Mouse (Mus musculus): Measurements from ENCODE around the gene Mthfd1l.
A peak's percentile ranks its signal among the peaks of the same experiment; 100 is the strongest.
"Not testable (repeated sequence)": the region's sequence is repeated elsewhere in the genome, so short reads cannot be mapped to it uniquely, and the experiment has no call there.

The Mthfd1l gene

DNA sequence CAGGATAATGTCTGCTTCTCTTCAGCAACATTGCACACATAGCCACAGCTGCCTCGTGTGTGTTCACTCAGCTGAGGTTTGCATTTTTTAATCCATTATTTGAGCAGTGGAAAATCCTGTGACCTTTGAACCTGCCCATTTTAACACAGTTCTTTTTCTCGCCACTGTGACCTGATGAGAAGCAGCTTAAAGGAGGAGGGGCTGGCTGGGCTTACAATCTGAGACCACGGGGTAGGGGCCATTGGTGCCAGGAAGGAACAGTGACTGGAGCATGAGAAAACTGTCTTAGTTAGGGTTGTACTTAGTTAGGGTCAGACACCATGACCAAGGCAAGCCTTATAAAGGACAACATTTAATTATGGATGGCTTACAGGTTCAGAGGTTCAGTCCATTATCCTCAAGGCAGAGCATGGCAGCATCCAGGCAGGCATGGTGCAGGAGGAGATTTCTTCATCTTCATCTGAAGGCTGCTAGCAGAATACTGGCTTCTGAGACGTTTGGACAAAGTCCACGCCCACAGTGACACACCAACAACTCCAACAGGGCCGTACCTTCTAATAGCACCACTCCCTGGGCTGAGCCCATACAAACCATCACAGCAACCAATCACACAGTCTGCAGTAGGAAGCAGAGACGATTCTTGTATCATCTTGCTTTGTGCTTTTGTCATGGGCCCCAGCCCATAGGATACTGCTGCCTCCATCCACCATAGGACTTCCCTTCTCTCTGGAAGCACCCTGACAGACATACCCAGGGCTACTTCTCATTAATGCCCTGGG lies 112.6 kb downstream of the Mthfd1l start:
- no peak for DNase-seq

DNA sequence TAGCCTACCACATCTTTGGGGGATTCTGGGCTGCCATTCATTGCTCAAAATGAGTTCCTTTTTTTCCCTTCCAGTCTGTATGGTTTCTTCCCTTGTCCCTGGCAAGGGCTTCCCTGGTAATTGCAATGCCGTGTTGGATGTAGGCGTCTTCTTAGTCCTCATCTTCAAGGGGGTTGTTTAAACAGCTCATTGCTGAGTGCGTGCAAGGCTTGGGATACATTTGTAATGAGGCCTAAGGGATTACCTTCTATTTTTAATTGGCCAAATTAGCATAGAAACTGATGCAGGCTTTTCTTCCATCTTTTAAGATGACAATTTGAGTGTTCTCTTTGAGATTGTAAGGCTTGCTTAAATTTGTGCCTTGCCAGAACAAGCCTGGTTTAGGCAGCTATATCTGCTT lies 114.6 kb downstream of the Mthfd1l start:
- DNase-seq = no peak

DNA sequence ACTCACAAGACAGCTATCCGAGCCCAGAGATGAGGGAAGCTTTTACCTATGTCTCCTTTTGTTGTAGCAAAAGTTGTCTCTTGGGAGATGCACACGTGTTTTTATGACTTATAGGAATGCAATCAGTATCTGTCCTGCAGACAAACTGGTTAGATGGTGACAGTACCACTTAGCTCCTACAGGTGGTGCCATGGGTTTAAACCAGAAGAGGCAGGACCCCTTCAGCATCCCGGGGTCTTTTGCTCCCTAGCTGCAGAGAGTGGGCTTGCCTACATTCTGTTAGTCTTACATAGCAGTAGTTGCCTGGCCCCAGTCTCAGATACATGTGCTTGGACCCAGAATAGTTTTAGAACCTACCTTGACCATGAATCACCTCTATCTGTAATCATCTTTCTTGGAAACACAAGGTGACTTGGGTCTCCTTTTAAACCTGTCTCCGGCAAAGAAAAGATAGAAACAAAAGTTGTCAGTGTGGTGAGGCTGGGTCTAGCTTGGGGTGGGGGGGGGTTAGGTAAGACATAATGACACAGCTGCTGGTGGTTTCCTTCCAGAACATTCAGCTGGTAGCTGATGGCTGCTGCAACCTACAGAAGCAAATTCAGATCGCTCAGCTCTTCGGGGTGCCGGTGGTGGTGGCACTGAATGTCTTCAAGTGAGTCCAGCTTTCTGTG lies 116.0 kb downstream of the Mthfd1l start:
- DNase-seq = peak in 1 of 2 experiments; percentile 18

DNA sequence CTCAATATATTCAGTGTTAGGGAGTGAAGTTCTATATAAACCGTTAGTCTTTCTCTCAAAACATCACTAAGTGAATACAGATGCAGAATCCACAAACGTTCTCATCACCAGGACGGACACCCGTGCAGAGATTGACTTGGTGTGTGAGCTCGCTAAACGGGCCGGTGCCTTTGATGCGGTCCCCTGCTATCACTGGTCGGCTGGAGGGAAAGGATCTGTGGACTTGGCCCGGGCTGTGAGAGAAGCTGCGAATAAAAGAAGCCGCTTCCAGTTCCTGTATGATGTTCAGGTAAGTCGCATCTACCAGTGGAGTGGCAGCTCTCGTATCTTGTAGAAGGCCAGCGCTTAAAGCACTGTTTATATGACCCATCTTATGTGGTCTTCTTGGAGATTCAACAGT lies 117.0 kb downstream of the Mthfd1l start:
- no peak for DNase-seq

DNA sequence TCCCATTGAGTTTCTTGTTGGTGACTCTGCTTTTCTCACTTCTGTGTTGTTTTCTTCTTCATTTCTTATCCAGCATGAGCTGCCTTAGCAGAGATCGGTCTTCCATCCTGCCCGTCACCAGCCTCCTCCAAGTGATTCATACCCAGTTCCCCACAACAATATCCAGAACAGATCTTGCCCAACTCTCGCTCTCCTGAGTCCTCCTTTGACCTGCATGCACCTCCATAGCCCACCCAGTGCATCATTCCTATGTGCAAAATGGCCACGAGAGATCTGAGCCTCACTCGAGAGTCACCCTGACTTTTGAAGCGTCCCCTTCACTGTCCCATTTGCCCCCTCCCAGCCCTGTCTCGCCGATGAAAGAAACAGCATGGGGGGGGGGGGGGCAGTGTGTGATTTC lies 120.1 kb downstream of the Mthfd1l start:
- DNase-seq = no peak

DNA sequence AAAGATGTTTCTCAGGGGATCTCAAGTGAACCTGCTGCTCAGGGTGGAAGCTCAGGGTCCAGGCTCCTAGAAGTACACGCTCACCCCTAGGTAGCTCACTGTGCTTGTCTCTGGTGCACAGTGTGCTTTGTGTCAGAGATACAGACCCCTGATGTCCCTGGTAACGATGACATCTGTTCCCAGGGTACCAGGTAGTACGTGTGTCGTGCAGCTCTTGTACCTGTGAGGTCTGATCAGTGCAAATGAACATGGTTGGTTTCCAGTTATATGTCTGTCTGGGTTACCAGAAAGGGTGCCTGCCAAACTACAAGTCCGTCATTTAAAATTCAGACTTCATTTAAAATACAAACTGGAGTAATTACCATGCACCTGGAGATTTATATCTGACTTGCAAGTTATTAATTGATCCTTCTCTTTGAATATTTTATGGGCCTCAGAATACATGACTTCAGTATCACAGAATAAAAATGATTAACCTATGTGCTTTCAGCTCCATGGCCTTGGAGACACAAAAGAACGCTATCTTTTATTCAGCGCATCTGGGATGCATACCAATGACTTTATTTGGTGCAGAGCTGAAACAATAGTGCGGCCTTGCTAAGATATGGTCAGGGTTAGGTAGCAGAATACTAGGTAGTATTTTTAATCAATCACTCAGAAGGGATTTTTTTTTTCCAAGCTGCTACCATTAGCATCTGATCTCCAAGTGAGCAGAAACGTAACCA lies 121.3 kb downstream of the Mthfd1l start:
- DNase-seq = no peak

DNA sequence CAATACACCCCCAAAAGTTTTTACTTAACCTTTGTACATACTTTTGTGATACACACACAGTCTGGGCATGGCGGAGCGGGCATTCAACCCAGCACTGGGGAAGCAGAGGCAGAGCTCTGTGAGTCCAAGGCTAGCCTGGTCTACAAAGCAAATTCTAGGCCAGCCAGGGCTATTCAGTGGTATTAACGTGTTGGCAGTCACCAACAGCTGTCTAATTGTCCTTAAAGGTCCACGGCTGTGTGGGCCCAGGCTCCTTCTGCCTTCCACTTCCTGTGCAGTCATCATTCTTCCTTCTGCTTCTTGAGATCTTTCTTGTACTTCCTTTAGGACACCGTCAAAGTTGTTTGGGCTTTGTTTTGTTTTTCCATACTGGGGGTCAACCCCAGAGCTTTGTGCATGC lies 123.2 kb downstream of the Mthfd1l start:
- no peak for DNase-seq

DNA sequence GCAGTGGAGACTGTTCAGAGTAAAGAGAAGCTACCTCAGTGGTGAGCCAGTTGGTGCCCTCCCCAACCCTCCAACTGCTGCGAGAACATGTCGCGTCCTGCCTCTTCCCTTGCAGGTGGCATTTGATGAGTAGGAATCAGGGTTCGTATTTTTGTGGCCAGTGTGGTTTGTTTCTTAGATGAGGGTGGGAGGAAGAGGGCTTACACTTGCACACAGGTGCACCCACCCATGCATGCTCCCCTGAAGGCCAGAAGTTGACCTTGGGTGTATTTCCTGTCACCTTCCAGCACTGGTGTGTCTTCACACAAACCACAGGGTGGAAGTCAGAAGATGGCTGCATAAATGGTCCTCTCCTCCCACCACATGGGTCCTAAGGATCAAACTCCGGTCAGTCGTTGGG lies 127.1 kb downstream of the Mthfd1l start:
- peak; percentile 9 to 16 for DNase-seq

DNA sequence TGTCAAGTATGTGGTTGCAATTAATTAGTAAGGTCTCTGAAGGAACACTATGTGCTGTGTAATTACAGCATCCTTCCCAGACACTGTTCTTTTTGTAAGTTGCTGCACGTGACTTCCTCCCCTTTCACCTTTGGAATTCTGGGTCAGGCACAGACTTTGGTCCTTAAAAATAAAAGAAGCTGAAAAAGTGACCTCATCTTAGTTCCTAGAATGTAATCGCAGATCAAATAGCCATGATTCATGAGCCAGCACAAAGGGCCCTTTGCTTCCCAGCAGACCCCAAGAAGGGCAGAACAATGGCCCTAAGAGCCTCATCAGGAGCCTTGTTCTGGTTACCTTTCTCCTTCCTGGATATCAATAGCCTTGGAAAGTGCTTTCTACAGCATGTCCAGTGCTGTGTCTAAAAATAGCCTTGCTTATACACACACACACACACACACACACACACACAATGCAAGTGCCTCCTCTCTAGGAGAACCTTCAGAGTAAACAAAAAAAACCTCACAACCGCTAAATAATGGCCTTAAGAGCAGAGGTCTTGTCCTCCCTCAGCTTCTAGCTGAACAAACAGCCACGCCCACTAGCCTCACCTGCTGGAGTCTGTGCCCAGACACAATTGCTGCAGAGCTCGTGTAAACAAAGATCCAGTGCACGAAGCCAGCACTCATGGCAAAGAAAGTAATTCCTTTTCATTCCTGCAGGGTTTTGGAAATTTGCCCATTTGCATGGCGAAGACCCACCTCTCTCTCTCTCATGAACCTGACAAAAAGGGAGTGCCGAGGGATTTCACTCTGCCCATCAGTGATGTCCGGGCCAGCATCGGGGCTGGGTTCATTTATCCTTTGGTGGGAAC lies 133.0 kb downstream of the Mthfd1l start:
- DNase-seq = no peak

DNA sequence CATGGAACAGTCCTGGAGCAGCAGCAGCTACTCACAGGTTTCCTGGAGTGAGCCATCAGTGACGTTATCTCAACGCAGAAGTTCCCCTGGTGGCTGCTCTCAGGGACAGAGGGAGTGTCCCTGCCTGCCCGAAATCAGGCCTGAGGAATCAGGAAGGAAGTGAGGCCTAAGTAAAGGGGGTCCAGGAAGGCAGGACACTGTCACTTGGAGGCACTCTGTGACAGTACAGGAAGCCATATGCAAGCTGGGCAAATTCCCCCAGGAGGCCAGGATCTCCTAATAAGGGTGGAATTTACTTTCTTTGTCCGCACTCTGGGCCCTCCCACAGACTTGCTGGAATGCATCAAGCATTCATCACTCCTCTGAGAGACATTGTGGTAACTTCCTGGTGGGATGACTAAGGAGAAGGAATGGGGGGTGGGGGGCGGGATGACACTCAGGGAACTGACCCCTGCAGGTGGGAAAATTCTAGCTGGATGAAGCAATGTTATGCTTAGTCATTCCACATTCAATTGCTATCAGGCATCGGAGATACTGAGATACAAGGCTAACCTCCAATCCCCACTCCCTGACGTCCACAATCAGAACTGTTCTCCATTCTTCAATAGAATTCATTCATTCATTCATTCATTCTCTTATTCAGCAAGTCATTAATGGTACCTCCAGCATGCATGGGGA lies 134.9 kb downstream of the Mthfd1l start:
- no peak for DNase-seq

DNA sequence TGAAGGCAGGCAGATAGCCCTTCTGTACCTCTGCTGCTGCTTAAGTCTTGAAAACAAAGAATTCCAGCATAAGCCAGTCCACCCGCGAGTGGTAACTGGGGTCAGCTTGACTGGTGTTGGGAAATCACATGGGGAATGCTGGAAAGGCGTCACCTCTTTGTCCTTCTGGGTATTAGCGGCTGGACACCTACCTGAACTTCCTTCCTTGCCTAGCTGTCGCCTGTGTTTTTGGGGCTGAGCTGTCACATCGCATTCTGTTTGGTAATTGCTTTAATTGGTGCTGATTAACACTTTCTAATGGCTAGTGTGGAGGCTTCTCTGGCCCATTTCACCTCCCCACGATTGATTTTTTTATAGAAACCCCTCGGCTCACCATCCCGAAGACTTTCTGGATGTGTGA lies 135.5 kb downstream of the Mthfd1l start:
- no peak for DNase-seq

DNA sequence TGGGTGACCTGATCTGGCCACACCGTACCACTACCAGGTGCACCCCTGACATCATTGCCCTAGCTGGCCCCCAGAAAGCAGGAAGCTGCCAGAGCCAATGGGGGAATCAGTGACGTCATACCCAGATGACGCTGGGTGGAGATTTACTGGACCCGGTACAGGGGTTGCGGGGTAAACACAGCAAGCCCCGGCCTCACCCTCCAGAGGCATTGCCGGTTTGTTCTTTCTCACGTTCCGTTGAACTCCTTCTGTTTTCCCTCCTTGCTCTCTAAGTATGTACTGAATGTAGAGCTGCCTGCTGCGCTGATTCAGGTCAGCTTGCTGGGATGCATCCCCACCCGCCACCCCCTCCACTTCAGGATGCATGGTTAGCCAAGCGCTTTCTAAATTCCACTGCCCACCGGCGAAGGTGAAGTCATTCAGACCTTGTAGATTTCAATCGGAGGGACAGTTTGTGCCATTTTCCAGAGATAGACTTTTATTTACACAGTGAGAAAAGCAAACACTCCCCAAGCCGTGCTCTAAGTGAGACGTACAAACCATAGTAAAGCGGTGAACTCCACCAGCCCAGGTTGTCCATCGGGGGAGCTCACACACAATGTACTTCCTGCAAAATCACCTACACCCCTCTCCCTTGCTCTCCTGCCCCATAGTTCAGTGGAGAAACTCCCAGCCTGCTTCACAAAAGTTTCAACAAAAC lies 138.3 kb downstream of the Mthfd1l start:
- DNase-seq = no peak

DNA sequence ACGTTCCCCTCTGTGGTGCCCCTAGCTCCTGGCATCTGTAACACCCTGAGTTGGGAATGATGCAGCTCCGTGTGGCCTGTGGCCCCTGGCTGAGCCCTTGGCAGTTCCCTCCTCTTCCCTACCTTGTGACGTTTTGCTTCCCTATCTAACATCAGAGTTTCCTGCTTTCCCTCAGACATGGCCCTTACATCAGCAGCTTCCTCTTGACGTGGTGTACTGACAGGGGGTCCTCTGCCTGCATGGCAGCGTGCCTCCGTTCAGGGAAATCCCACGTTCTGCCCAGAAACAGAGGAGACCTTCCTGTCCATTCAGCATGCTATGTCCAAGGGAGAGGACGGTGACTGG lies 138.8 kb downstream of the Mthfd1l start:
- no peak for DNase-seq

DNA sequence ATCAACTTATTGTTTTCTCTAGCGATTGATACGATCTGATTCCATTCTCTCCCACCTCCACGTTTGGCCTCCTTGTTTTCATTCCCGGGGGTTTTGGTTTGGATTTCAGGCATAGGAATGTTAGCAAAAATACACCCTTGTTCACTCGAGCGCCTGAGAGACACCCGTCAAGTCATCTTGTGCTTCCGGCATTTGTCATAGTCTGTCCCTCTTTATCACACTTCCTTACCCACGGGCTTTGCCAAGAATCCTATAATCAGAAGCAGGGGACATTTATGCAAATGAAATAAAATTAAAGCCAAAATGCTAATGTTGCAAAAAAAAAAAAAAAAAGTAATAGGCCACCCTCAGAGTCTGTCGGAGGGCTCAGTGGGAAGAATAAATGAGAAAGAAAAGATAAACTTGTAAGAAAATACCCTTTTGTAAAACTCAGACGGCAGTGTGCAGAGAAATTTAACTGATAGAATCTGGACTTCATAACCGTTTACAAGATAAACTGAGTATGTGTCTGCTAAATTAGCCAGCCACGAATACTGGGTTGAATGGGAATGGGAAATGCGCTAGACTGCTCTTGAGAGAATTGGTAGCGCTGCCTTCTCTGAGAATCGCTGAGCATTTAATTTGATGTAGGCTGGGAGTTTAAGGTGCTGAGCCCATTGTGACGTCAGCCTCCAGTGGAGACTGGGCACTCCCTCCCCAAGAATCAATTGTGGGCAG lies 139.9 kb downstream of the Mthfd1l start:
- DNase-seq = no peak

DNA sequence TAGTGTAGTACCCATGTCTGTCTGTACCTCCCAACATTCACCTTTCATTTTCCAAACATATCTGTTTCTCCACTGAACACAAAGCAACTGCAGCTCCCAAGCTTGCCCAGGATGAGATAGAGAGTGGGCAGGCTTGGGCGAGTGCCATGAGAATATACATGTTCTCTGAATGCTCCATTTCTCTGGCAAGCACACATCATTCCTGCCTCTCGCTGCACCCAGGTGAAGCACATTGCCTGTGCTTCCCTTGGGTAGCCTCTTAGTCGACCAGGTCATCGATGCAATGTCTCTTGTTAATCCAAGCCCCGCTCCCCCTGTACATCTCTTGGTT lies 140.4 kb downstream of the Mthfd1l start:
- DNase-seq = no peak

DNA sequence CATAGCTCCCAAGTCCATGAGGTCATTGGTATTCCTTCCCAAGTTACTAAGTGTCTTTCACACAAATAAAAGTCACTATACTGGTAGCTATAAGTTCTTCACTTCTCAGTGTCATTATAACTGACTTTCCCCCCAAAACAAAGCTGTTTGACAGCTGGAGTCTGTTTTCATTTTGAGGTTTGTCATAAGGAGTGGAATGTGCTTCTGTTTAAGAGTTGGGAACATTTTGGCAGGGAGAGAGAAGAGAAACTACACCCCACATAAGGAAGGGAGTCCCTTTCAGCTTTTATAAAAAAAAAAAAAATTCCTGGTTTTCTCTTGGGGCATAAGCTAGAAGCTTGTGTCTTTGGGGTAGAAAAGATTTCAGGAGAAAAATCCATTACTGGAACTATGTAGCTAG lies 143.7 kb downstream of the Mthfd1l start:
- no peak for DNase-seq

DNA sequence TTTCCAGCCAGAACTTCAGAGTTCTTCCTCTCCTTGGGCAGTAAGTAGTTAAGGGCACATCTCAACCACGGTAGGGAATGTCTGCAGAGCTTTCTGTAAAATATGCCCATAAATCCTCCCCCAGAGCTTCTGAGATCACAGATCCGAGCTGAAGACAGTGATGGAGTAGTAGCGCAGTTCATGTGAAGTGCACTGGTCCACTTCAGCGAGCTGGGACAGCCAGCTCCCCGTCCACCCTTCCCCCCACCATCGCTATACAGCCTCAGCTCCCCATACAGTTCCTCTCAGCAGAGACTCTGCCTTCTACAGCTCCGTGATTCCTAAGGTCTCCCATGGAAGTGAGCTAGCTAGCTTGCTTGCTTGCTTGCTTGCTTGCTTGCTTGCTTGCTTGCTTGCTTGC lies 144.2 kb downstream of the Mthfd1l start:
- no peak for DNase-seq

DNA sequence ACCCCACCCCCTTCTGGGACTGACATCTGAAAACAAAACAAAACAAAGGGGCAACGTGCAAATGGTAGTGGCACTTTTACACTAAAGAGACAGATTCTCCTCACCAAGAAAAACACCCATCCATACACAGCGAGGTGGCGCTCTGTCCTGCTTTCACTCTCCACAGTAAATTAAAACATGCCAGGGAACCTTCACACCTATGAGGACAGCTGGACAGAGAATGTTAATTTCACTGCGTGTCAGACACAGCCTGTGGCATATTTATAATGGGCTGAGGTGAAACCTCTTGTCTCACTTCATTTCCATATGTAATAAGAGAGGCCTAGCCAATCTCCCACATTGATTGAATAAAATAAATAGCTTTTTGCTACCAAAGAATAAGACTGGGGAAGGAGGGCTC lies 146.4 kb downstream of the Mthfd1l start:
- no peak for DNase-seq

DNA sequence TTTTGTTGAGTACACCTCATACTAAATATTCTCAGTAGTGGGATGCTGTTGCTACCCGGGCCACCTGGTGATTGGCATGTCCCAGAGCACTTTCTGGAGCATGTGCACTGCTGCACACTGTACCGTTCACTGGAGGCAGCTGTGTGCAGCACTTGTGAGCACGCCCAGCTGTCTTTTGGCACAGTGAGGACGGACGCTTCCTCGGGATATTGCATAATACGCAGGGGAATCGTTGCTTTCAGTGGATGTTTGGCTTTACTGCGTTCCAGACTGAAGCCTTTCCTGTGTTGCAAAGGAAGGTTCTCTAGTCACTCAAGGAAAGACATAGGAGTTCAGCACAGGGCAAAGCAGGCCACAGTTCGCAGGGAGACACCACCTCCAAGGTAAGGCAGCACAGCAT lies 147.8 kb downstream of the Mthfd1l start:
- DNase-seq = no peak

DNA sequence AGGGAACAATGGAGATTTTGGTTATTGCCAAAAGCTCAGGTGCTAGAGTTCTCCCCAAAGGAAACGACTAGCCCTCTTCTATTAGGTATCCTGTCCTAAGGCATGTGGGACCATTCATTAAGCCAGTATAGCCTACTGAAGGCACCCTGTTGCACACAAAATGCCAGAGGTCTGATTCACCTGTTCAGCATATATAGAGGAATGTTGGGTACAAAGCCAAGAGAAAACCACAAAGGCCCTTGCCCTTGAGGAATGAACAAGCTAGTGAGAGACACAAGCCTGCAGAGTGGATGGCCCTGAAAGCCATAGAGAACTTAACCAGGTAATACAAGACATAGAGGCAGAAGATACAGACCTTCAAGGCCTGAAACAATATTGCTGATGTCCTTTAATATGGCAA lies 148.3 kb downstream of the Mthfd1l start:
- no peak for DNase-seq

DNA sequence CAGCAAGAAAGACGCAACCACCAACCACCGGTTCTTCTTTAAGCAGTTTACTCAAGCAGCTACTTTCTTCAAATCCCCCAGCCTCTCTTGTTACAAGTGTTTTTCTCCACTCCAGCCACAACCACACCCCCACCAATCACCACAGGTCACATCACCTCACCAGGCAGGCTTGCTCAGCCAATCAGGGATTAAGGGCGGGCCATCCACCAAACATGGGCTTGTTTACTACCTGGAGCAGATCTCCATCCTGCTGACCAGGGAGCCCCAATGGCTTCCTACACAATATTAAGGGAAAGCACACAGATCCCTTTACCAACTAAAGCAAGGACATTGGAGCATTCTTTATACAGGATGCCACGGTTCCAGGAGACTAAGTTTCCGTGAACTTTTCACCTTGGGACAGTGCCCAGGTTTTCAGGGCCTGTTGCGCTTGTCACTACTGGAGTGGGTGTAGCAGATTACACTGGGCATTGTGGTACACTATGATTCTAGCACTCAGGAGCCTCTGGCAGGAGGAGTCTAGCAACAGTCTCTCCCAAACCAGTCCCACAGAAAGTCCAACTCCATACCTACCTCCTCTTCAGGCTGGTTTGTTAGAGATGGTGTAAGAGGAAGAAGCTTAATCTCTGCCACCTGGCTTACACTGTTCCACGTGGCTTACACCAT lies 150.5 kb downstream of the Mthfd1l start:
- not testable (repeated sequence) for DNase-seq
